Mouse (Mus musculus): Measurements from ENCODE around the gene 1600012H06Rik. TPM values are rescaled to one million over a fixed set of nuclear protein-coding genes. Genes with fewer than 3 reads are reported as not detected.
"Not testable (repeated sequence)": the region's sequence is repeated elsewhere in the genome, so short reads cannot be mapped to it uniquely, and the experiment has no call there.

The 1600012H06Rik gene
- polyA plus RNA-seq (2017; shearing (Covaris generic)) = 10 to 100 TPM; 18.3 to 19.1 TPM

DNA sequence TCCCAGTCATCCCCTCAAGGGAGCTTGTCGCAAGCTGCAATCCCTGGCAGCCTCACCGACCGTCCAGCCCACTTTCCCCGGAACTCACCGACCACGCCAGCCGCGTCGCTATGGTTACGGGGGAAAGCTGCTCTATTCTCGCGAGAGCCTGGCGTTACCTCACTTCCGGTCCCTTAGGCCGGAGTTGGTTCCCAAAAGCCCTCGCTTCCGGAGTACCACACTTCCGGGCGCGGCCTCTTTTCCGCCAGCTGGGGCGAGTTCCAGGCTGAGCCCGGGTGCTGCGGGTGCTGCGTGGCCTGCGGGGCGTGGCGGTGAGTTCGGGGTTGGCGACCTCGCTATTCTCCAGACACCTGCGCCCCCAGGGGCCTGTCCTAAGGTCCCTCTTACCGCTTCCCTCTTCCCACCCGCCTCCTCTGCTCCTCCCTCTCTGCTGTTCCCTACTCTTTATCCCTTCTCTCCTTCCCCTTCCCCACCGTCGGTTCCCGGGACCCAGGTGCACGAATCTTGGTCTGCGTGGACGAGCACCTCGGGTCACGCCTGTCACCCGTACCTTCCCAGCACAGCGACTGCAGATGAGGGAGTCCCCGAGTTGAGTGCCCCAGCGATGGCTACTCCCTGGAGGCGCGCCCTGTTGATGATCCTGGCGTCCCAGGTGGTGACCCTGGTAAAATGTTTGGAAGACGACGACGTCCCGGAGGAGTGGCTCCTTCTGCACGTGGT lies at the start of gene 1600012H06Rik, which contains the start of gene Wdr27:
Gene 1600012H06Rik (plus strand): TSS at position 176 of the 720 bp plus-strand sequence.
Gene Wdr27 (minus strand): TSS at position 150 of the 720 bp plus-strand sequence.
- peak; percentile 99 for ATAC-seq

DNA sequence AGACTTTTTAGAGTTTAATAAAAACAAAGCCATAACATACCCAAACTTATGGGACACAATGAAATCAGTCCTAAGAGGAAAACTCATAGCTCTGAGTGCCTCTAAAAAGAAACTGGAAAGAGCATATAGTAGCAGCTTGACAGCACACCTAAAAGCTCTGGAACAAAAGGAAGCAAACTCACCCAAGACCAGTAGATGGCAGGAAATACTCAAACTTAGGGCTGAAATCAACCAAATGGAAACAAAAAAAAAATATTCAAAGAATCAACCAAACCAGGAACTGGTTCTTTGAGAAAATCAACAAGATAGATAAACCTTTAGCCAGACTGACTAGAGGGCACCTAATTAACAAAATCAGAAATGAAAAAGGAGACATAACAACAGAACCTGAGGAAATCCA lies 47.9 kb upstream of the 1600012H06Rik start:
- ATAC-seq = not testable (repeated sequence)

DNA sequence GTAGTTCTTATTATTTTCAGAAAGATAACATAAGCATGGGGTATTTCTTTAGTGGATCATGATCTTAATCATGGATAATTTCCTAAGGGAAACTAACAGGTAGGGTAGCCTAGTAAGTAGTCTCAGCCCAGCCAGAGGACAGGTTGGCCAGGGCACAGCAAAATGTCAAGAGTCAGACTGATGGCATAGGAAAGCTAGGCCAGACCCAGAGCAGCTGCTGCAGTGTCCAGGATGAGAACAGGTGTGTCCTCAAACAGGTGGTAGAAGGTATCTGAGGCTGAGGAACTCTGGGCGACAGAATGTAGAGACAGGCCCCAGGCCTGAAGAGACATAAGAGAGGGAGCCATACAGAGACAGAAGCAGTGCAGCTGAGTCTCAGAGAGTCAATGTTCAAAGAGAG lies 44.0 kb upstream of the 1600012H06Rik start:
- no peak for ATAC-seq

DNA sequence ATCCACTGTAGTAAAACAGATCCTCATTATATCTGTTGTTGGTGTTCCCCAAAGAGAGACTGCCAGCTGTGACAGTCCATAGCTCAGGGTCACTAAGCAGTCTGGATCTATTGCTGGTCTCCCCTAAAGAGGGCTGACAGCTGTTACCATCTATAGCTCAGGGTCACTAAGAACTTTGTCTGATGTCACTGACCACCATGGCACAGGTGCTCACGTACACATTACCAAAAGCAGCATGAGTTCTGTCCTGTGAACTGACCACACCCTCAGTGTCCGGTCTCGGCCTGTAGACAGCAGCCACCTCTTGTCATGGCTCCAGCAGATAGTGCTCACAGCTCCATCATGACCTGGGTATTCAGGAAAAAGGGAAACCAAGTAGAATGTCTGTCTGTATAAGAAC lies 39.8 kb upstream of the 1600012H06Rik start:
- ATAC-seq = no peak

DNA sequence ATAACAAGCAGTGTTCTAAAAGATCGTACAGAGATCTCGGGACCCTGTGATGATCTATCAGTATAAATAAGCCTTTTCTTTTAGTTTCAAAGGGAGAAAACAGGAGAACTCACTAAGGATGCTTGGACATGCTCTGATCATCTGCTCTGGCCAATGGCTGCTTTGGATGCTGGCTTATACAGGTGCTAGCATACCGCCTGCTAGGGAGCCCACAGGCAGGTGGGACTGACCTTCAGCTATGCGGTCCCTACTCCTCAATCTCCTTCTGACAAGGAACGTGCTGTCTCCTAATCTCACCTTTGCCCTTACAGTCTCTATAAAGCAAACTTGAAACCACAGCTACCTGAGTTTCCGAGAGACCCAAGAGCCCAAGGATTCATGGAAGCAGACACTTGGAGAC lies 38.8 kb upstream of the 1600012H06Rik start:
- no peak for ATAC-seq

DNA sequence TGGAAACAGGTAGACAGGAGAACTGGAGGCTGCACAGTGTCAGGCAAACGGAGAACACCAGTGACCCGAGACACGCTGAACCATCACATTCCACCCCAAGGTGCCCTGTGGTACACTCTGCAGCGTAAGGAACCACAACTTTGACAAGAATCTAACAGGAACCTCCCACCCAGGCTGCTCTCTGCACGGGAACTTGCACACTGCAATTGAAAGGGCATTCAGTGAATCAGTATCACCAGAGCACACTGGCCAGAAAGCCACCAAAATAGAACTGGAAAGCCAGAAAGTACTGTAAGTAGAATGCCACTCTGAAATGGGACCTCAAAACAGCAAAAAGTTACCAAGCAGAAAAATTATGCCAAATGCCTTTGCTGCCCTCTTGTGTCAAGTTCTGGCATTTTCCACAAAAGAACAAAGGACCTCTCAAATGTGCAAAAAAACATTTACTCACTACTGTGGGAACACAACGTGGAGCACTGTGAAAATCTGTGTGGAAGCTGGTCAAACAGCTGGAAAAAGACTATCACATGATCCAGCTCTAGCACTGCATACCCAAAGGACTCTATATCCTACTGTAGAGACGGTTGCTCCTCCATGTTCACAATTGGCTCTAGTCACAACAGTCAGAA lies 38.2 kb upstream of the 1600012H06Rik start:
- ATAC-seq = no peak

DNA sequence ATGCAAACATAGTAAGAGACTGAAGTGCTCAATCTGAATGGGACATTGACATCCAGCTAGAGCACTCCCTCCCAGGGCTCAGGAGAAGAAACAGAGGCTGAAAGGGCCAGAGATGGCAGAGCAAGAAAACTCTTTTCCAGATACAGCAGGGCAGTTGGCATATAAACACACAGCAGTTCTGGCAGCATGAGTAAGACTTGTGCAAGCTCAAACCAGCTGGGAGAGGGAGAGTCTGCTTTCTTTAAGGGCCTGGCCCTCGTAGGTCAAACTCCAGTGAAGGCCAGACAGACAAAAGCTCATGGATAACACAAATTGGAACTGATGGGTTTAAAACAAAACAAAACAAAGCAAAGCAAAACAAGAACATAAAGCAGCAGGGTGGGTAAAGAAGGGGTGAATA lies 36.4 kb upstream of the 1600012H06Rik start:
- ATAC-seq = no peak

DNA sequence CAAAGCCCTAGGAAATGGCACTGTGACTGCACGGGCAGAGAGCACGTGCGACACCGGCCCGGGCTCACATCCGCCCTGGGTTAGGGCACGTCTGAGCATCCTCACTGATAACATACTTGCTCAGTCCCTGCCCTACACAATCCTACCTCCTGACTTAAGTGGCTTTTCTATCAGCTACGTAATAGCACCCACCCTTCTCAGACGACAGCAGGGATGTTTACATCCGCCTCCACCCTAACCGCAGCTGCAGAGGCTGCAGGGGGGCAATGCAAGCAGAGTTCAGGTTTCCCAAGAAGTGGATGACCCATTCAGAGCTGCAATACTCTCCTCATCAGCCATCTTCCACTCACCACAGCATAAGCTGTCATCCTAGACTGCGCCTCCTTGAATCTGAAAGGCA lies 35.8 kb upstream of the 1600012H06Rik start:
- peak; percentile 43 for ATAC-seq

DNA sequence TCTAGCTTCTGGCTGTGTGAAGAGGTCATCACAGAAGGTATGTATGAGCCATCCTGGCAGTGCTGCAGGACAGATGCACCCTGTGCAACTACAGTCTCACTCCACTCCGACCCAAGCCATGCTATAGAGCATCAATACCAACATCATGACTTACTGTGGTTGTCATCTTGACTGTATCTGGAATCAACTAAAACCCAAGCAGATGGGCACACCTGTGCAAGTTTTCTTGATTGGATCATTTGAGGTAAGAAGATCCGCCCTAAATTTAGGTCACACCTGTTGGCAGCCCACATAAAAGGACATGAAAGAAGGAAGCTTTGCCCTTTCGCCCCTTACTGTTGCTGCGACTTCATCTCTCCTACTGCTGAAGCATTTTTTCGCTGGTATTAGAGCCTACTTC lies 33.7 kb upstream of the 1600012H06Rik start:
- no peak for ATAC-seq

DNA sequence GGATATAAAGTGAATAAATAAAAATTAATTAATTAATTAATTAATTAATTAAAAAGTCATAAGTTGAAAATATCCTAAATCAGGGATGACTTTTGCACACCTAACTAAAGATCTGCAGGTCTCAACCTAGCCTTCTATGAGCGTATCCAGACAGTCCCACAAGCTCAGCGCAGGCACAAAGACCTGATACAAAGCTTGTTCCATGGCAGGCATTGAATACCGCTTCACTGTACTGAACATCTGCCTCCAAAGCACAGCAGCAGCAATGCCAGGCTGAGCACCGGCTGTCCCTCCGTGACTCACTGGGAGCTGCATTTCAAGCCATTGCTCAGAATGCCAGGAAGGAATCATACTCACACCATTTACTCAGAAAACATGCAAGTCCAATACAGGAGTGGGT lies 32.2 kb upstream of the 1600012H06Rik start:
- ATAC-seq = no peak

DNA sequence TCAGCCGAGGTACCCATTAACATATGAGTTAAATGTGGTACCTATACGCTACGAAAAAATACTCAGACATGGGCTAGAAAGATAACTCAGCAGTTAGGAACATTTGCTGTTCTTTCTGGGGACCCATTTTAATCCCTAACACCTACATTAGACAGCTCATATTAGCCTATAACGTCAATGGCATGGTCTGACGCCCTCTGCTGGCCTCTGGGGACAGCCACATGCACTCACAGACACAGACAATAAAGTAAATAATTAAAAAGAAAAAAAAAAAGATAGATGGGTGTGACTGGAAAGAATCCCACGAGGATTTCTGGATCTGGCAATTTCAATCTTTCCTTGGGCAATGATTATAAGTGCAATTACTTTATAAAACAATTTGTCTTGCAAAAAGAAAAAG lies 30.6 kb upstream of the 1600012H06Rik start:
- ATAC-seq = no peak

DNA sequence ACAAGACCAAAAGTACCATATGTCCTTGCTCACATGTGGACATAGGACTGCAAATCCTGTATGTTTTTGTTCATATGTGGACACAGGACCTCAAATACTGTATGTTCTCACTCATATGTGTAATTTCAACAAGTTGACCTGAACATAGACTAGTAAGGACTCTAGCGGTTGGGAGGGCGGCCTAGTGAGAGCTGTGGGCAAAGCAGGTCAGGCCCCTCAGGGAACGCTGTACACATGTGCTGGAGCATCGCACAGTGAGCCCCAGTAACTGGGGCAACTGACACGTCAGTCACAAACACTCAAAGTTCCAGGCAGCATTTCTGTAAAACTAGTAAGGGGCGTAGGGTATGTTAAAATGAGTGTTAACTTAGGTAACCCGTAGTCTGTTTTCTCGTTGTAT lies 30.0 kb upstream of the 1600012H06Rik start:
- no peak for ATAC-seq

DNA sequence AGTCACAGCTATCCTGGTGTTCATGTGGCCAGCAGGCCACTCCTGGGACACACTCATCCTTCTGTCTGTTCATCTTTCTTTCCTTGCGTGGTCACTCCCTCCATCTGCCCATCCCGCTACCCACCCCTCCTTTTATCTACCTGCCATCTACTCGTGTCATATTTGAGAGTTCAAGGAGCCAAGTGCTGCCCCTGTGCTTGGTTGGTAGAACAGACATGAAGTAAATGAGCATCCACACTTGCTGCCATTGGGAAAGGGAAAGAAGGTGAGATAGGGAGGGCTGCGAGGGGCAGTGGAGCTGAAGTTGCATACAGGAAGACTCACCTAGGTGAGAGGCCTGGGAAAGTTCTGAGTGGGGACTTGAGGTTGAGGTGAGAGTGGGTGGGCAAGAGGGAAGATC lies 28.6 kb upstream of the 1600012H06Rik start:
- no peak for ATAC-seq

DNA sequence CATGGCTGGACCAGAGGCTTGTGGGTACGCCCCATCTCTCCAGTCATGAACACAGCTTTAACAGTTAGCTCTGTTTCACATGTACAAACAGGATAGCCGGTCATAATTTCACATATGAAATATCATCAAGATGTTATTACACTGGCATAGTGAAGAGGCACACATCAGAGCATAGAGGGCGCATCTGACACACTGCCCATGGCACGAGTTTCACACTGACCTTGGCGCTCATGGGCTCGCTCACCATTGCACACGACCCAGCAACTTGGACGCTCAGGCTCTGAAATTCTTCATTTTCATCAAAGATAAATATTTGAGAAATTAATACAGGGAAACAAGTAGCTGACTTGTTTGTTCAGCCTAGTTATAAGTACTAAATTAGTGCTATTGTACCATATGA lies 25.1 kb upstream of the 1600012H06Rik start:
- no peak for ATAC-seq

DNA sequence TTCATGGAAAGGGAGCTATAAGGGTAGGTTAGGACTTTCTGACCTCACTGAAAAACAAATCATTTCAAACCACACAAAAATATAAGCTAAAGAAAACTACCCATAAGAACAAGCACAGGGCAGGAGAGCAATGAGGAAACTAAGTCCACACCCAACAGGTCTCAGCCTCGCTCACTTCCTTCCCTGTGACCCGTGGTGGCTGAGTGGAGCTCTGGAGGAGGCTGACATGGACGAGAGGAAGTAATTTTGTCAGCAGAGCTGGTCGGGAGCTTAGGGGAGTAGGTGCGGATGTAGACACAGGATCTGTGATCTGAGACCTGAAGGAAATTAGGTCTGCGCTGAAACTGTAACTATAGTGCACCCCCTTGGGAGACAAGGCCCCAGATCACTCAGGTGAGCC lies 21.4 kb upstream of the 1600012H06Rik start:
- no peak for ATAC-seq

DNA sequence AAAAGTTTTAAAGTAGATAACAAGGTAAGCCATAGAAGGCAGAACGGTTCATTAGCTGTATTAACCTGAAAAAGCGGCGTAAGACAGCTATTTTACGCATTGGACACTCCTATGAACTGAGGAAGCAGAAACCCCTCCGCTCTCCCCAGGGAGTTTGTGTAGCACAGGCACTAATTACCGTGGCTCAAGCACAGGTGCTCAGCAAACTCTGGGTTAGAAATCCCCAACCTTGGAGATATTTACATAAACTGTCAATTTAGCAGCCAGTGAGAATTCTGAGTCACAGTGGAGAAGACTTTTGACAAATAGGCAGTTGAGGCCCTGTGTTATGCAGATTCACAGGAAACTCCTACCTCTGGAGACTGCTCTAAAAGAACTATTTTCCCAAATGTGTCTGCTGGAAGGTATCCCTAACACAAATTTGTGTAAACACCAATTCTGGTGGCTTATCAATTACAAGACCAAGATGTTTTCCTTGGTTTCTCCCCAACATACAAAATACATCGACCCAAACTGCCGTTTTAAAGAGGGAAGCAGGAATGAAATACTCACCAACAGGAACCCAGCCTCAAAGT lies 15.3 kb upstream of the 1600012H06Rik start:
- no peak for ATAC-seq

DNA sequence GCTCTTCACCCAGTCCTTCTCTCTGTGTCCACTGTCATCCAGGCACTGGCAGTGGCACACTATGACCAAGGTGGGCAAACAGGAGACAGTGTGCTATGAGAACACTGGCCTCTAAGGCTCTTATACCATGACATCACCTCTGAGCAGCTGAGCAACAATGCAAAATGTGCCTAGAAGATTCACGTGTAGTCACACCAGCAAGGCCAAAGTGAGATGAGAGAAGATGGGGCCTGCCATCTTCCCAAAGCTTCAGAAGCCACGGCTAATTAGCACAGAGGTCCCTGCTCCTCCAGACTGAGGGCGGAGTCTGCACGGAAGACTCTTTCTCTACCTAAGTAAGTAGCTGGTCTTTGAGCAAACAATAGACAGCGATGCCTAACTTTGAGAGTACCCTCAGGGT lies 14.4 kb upstream of the 1600012H06Rik start:
- ATAC-seq = no peak

DNA sequence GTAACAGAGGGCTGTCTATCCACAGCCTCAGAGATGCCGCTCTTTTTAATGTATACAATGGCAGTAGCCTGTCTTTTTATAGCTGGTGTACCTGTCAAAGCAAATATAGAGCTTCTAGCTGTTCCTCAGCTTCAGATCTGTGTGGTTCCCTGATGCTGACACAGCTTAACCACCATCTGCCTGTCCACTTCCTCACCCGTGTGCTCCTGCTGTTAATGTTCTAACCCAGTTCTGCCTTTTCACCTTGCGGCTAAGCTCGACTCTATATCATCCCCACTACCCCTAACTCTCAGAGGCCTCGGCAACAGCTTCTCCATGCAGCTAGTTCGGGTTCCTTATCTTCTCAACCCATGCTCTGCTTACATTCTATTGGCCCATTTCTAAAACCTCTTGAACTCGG lies 12.3 kb upstream of the 1600012H06Rik start:
- ATAC-seq = no peak

DNA sequence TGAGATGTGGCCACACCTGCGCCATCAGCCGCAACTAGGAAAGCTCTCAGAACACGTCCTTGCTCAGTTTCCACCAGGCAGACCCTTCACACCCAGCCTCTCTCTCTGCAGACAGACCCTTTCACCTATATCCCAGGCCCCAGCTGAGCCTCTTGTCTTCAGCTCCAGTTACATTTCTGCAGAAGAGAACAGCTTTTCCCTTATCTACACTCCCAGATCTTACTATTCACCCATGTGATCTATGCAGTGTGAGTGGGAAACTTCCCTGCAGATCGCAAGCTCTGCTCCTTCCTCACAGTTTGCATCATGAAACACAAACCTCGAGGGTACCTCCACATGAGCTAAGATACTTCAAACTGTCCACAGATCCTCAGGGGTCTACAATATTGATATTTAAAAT lies 11.5 kb upstream of the 1600012H06Rik start:
- ATAC-seq = no peak

DNA sequence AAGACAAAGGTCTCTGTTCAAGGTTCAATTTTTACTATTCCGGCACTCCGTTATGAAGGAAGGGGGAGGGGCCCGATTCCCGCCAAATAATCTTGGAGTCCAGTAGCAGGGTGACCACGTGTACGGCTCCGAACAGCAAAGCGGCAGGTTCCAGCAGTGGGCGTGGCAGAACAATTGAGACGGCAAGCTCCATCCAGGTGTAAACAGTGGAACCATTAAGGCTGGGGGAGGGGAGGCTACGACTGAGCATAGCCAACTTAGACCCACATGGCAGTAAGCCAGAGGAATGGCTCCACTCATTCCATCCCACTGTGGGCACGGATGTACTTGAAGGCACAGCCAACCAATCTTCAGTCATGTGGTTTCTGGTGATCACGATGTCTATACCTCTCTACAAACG lies 7.7 kb upstream of the 1600012H06Rik start:
- not testable (repeated sequence) for ATAC-seq

DNA sequence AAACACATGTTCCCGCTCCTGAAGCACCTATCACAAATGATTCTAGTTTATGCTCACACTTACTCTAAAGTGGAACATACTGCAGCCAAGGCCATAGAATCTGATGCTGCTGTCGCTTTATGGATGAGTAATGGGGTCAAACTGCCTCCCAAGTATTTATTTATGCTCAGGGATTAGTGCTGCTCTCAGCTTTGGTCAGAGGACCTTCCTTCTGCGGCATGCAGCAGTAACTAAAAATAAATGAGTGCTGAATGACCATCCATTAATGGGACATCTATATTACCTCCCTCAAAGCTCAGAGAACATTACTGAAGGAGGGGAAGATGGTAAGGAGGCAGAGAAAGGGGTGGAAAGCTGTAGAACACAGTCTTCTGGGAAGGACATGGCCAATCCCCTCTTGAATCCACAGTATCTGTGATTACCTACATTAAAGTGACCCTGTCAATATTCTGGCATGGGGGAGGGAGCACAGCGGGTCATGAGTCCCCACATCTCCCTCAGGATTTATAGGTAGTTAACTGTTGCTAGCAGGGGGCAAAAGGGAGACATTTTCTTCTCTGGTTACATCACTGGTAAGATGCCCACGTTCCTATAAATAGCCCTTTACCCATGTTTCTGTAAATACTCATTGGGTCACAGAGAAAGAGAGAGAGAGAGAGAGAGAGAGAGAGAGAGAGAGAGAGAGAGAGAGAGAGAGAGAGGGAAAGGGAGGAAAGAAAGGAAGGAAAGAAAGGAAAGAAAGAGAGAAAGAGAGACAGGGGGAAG lies 7.0 kb upstream of the 1600012H06Rik start:
- ATAC-seq = no peak

DNA sequence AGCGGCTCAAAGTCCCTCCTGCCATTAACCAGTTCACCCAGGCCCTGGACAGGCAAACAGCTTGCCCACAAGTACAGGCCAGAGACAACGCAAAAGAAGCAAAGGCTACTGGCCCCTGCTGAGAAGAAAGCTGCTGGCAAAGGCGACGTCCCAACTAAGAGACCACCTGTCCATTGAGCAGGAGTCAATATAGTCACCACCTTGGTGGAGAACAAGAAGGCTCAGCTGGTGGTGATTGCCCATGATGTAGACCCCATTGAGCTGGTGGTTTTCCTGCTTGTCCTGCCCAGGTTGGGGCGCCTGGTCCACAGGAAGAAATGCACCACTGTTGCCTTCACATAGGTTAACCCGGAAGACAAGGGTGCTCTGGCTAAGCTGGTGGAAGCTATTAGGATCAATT lies 803 bp upstream of the 1600012H06Rik start:
- not testable (repeated sequence) for ATAC-seq

DNA sequence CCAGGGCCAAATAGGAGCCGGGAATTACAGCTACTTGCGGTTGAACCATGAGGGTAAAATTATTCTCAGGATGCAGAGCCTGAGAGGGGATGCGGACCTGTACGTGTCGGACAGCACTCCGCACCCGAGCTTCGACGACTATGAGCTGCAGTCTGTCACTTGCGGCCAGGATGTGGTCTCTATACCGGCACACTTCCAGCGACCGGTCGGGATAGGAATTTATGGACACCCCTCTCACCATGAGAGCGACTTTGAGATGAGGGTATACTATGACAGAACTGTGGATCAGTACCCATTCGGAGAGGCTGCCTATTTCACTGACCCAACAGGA lies 710 bp downstream of the 1600012H06Rik start:
- ATAC-seq = no peak

Data from activated CD4-positive, CD25-positive, alpha-beta regulatory T cell, adult 4 months (primary cell).